Mouse (Mus musculus) kidney, embryonic 16.5 days (tissue): ENCODE results near the gene Etv5. TPM values are rescaled to one million over a fixed set of nuclear protein-coding genes. Genes with fewer than 3 reads are reported as not detected.

Source experiments
- ATAC-seq: fragments of 200-750 bp; cut with Nextera tagmentation; 2 replicates; pipeline ENCODE4 v1.8.0; 2017; ENCODE audit warnings: moderate TSS enrichment; ENCODE audit not compliant: low FRiP score, low TSS enrichment
- H3K27ac ChIP-seq: fragments of 300-500 bp; sonication (generic); 2 replicates; pipeline ENCODE4 v1.5.1; 2014; ENCODE audit warnings: low read length
- H3K27me3 ChIP-seq: fragments of 300-500 bp; sonication (generic); 2 replicates; pipeline ENCODE4 v1.6.1; 2014; ENCODE audit warnings: low read length, control low read depth, mixed read lengths; ENCODE audit not compliant: insufficient read depth
- H3K36me3 ChIP-seq: fragments of 300-500 bp; sonication (generic); 2 replicates; pipeline ENCODE4 v1.6.1; 2014; ENCODE audit warnings: low read length, control low read depth, mixed read lengths; ENCODE audit not compliant: insufficient read depth
- H3K4me1 ChIP-seq: fragments of 300-500 bp; sonication (generic); 2 replicates; pipeline ENCODE4 v1.6.1; 2014; ENCODE audit warnings: low read length, control low read depth, mixed read lengths; ENCODE audit not compliant: insufficient read depth
- H3K4me2 ChIP-seq: fragments of 300-500 bp; sonication (generic); replicated peaks from 2 replicates; pipeline ENCODE4 v1.6.1; 2014; ENCODE audit warnings: low read depth, low read length
- H3K4me3 ChIP-seq: fragments of 300-500 bp; sonication (generic); 2 replicates; pipeline ENCODE4 v1.5.1; 2014; ENCODE audit warnings: mild to moderate bottlenecking, low read length
- H3K9ac ChIP-seq: fragments of 300-500 bp; sonication (generic); replicated peaks from 2 replicates; pipeline ENCODE4 v1.6.1; 2014; ENCODE audit warnings: low read length
- H3K9me3 ChIP-seq: fragments of 300-500 bp; sonication (generic); 2 replicates; pipeline ENCODE4 v1.6.1; 2016; ENCODE audit warnings: low read length, control low read depth
- WGBS: fragments of 180-500 bp; shearing (Covaris S2); extraction: QIAGEN DNeasy Blood & Tissue Kit; methylation state at CpG from one replicate; pipeline ENCODE4 v1.1.7; 2014; 5-methylcytosine and 5-hydroxymethylcytosine counted together
- polyA plus RNA-seq: library from polyadenylated mRNA; unstranded; fragments of >200 nt; fragmentation: Nextera tagmentation; extraction: Ambion mirVana; gene quantifications from 2 replicates; pipeline ENCODE4 v1.2.1, GENCODE M21; 2015

Gene Etv5
- polyA plus RNA-seq, 1 experiment from 2014 or later, result 59.9 TPM

DNA sequence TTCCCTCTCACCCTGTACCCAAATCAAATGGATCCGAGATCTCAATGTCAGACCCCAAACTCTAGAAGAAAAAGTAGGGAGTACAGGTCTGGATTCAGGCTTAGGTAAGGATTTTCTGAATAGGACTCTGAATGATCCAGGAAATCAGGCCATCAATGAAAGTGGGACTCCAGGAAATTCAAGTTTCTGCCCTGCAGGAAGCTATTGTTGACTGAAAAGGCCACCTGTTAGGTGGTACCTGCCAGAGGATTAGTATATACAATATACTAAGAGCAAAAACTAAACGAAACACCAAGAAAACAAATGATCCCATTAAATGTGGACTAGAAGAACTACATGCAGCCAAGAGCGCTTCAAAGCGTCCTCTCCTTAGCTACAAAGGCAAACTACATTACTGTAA is 35.8 kb downstream of the Etv5 start:
- Histone ChIP-seq H3K27ac (no peak overlapping the region), H3K4me2 (no peak overlapping the region), H3K4me3 (no peak overlapping the region), H3K36me3 (peaks cover 12% of the 10 kb centered on the region), H3K4me1 (peaks cover 8% of the 10 kb centered on the region; the same call in 1 of the 2 replicates), H3K9me3 (no peaks in the 10 kb centered on the region), H3K9ac (no peak overlapping the region), H3K27me3 (no peaks in the 10 kb centered on the region)
- 93% methylated on average over 4 of the region's 4 CpGs for WGBS
- ATAC-seq, result no peak

DNA sequence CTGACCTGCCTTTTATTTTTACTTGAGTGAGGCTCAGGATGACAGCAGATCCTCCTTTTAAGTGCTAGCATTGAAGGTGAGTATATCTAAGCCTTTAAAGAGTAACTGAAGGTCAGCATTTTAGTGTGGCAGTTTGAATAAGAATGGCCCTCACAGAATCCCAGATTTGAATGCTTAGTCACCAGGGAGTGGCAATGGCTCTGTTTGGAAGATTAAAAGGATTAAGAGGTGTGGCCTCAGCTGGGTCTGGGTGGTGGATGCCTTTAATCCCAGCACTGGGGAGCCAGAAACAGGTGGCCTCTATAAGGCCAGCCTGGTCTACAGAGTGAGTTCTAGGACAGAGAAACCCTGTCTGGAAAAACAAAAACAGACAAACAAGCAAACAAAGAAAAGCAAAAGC is 36.9 kb downstream of the Etv5 start:
- no peak overlapping the region for H3K4me2 ChIP-seq
- no peaks in the 10 kb centered on the region for H3K27me3 ChIP-seq
- H3K36me3 ChIP-seq, result peaks cover 15% of the 10 kb centered on the region
- H3K9ac ChIP-seq, result no peak overlapping the region
- H3K4me1 ChIP-seq, result peaks cover 5% of the 10 kb centered on the region; the same call in 1 of the 2 replicates
- no peak overlapping the region for H3K27ac ChIP-seq
- ATAC-seq, result no peak
- no peaks in the 10 kb centered on the region for H3K9me3 ChIP-seq
- no peak overlapping the region for H3K4me3 ChIP-seq

DNA sequence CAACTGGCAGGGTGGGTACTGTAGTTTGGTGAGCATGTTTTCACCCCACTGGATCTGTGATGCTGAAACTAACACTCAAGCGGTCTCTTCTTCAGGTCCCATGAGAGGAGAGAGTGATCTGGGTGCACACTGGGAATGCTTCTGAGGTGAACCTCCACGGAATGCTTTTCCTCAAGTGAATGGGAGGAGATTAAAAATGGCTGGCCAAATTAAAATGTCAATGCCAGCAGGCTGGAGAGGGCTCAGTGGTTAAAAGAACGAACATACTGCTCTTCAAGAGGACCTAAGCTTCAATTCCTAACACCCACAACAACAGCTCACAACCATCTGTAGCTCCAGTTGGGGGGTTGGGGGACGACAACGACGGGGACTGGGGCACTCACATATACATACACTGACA is 39.3 kb downstream of the Etv5 start:
- no peak for ATAC-seq
- Histone ChIP-seq H3K9ac (no peak overlapping the region), H3K4me3 (no peak overlapping the region), H3K36me3 (peaks cover 21% of the 10 kb centered on the region), H3K27me3 (no peaks in the 10 kb centered on the region), H3K4me2 (no peak overlapping the region), H3K27ac (no peak overlapping the region), H3K9me3 (no peaks in the 10 kb centered on the region), H3K4me1 (peaks cover 3% of the 10 kb centered on the region; the same call in 1 of the 2 replicates)
- 94% methylated on average over 6 of the region's 6 CpGs for WGBS

DNA sequence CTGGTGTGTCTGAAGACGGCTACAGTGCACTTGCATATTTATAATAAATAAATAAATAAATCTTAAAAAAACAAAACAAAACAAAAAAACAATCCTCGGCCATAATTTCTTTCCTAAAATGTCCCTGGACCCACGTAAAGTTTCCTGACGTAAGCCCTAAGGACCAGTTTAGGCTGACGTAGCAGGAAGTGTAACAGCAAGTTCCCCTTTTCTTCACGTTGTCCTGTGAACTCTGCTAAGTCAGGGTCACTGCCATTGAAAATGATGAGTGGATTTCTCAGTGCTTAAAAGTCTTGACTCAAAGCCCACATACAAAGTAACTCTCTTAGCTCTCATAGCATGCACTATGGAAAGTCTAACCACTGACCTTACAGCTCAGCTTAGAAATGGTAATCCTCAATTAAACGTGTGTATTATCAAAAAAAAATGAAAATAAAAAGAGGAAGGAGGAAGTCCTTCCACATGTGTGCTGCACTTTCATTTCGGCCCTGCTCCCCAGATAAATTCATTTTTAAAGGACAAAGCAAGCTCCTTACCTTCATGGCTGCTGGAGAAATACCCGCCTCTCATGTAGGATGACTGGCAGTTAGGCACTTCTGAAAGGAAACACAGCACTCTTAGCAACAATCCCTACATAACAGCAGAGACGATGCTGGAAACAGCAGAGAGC is 40.6 kb downstream of the Etv5 start:
- Histone ChIP-seq H3K36me3 (peaks cover 20% of the 10 kb centered on the region), H3K9ac (no peak overlapping the region), H3K4me2 (no peak overlapping the region), H3K27ac (no peak overlapping the region), H3K4me1 (no peaks in the 10 kb centered on the region), H3K9me3 (no peaks in the 10 kb centered on the region), H3K4me3 (no peak overlapping the region), H3K27me3 (no peaks in the 10 kb centered on the region)
- WGBS, result 88% methylated on average over 10 of the region's 10 CpGs
- no peak for ATAC-seq

DNA sequence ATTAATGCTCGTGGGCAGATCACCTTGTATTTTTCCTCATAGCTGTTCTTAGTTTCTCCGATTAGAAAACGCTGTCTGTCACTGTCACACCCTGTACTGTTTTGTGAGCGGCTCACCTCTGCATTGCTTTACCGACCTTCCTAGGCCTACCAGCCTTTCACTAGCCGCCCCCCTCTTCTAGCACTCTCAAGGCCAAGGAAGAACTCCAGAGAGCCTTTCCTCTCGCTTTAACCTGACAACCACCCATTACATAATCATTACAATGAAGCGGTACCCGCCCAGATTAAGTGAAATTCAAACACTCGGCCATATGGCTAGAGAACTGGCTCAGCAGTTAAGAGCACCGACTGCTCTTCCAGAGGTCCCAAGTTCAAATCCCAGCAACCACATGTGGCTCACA is 41.2 kb downstream of the Etv5 start:
- ATAC-seq, result no peak
- H3K4me2 ChIP-seq, result no peak overlapping the region
- no peak overlapping the region for H3K4me3 ChIP-seq
- peaks cover 25% of the 10 kb centered on the region for H3K36me3 ChIP-seq
- no peak overlapping the region for H3K27ac ChIP-seq
- no peaks in the 10 kb centered on the region for H3K4me1 ChIP-seq
- no peak overlapping the region for H3K9ac ChIP-seq
- 85% methylated on average over 11 of the region's 11 CpGs for WGBS
- H3K9me3 ChIP-seq, result no peaks in the 10 kb centered on the region
- H3K27me3 ChIP-seq, result no peaks in the 10 kb centered on the region

DNA sequence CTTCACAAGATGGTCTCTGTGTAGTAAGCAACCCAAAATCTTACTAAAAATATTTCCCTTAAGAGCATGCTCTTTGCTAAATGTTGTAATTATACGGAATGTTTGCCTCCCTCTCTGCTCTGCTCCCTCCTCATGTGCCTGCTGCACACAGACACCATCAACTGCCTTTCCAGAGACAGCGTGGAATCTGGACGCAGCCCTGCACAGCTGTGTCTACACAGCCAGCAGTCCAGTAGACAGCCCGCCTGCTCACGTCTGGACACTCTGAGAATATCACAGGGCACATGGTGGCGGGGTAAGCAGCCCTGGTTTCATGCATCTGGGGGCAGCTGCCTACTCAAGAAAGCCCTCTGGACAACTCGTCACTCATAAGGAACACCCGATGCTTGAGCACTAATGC is 43.1 kb downstream of the Etv5 start:
- Histone ChIP-seq H3K9me3 (no peaks in the 10 kb centered on the region), H3K4me1 (no peaks in the 10 kb centered on the region), H3K27me3 (no peaks in the 10 kb centered on the region), H3K27ac (no peak overlapping the region), H3K4me3 (no peak overlapping the region), H3K9ac (no peak overlapping the region), H3K36me3 (peaks cover 28% of the 10 kb centered on the region), H3K4me2 (no peak overlapping the region)
- no peak for ATAC-seq
- 79% methylated on average over 8 of the region's 8 CpGs for WGBS

DNA sequence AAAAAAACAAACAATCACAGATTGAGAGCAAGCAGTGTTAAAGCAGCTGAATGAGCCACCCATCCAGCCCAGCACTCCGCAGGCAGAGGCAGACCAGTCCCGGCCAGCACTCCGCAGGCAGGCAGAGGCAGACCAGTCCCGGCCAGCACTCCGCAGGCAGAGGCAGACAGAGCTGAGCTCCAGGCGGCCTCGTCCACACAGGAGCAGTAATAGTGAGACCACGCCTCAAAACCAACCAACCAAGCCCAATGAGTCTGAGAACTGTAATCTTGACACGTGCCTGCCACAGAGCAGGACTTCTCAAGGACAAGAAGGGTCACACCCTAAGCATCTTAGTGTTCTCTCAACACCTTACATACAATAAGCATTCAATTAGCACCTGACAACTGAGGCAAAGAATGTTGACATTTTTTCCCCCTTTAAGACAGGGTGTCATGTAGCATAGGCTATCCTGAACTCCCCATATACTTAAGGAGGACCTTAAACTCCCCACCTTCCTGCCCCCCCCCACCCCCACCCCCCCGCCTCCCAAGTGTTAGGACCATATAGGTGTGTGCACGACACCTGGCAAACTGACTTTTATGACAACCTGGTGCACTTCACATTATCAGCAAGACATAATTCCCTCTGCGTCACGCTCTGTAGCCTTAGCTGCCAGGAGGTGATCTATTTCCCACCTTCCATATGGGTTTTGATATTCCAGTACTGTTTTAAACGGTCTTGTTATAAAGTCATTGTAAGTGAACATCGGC is 44.2 kb downstream of the Etv5 start:
- Histone ChIP-seq H3K4me2 (no peak overlapping the region), H3K36me3 (peaks cover 23% of the 10 kb centered on the region), H3K4me3 (no peak overlapping the region), H3K27ac (no peak overlapping the region), H3K27me3 (no peaks in the 10 kb centered on the region), H3K9ac (no peak overlapping the region), H3K9me3 (no peaks in the 10 kb centered on the region), H3K4me1 (no peaks in the 10 kb centered on the region)
- peak; percentile 93 for ATAC-seq
- 72% methylated on average over 15 of the region's 15 CpGs for WGBS

DNA sequence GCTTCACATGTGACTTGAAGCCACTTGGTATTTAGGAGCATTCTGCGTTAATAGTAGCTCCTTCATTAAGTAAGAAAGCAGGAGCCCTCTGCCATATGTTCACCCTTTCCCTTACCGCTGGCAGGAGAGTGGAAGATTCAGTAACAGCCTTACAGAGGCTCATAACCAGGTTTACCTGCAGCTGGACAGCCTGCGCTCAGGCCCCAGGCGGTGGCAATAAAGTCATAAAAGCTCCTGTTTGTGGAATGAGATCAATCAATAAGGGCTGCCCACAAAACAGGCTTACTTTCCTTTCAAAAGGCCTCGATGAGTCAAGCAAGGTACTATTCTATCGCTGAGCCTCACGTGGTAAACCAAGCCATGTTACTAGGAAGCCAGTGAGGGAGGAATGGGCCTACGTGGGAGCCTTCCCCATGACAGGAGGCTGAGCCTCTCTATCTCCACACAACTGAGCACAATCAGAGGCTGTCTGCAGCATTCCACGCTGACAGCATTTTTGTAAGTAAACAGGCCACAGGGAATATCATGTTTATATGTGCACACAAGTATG is 49.1 kb downstream of the Etv5 start:
- ATAC-seq, result no peak
- Histone ChIP-seq H3K4me3 (no peak overlapping the region), H3K36me3 (peaks cover 22% of the 10 kb centered on the region; the same call in 1 of the 2 replicates), H3K4me2 (no peak overlapping the region), H3K9me3 (no peaks in the 10 kb centered on the region), H3K27ac (no peak overlapping the region), H3K27me3 (no peaks in the 10 kb centered on the region), H3K4me1 (no peaks in the 10 kb centered on the region), H3K9ac (no peak overlapping the region)
- WGBS, result 60% methylated on average over 9 of the region's 9 CpGs

DNA sequence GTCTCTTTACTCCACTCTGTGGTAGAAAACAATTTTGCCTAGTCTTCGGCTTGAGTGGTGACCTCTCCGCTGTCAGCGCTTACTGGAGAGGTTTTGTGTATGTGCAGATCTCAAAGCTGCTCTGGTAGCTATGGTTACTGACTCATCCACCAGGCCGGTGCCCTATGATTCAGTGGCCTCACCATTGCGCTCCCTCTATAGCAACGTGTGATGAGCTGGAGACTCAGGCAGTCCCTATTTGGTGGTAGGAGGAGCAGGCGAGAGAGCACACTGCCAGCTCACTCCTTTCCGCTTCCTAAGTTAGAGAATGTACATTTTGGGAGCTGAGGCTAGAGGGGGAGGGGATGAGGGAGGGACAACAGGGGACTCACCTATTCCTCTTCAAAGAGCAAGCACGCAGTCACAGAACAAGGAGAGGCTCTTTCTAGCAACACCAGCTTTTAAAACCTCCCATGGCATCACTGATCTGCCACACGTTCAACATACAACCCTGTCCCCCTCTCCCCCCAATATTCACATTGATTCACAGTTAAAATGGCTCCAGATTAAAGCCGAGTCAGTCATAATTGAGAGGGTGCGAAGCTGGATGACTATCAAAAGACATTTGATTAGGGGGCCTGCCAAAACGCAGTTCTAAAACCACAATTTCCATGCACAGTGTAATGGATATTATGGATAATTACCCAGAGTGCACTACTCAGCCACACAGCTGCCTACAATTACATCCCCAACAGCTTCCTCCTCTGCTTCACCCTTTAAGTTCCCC is 50.2 kb downstream of the Etv5 start:
- no peak overlapping the region for H3K27ac ChIP-seq
- no peaks in the 10 kb centered on the region for H3K27me3 ChIP-seq
- no peak overlapping the region for H3K4me2 ChIP-seq
- H3K4me1 ChIP-seq, result no peaks in the 10 kb centered on the region
- H3K4me3 ChIP-seq, result no peak overlapping the region
- no peaks in the 10 kb centered on the region for H3K9me3 ChIP-seq
- no peak overlapping the region for H3K9ac ChIP-seq
- no peak for ATAC-seq
- 85% methylated on average over 13 of the region's 13 CpGs for WGBS
- peaks cover 26% of the 10 kb centered on the region for H3K36me3 ChIP-seq
